Mouse (Mus musculus) E14TG2a.4 (cell line): ENCODE measurements around the gene Pax3.
A peak's percentile ranks its signal among the peaks of the same experiment; 100 is the strongest.

ENCODE experiments used
- H3K27me3 ChIP-seq: 2 replicates; pipeline ENCODE4 v1.6.1; 2014; ENCODE audit warnings: low read length, control low read depth; ENCODE audit not compliant: insufficient read depth
- H3K36me3 ChIP-seq: 2 replicates; pipeline ENCODE4 v1.6.1; 2014; ENCODE audit warnings: low read length, control low read depth; ENCODE audit not compliant: insufficient read depth
- H3K4me1 ChIP-seq: replicated peaks from 2 replicates; pipeline ENCODE4 v1.6.1; 2014; ENCODE audit warnings: low read depth, low read length, control low read depth
- H3K4me3 ChIP-seq: replicated peaks from 2 replicates; pipeline ENCODE4 v1.5.1; 2014; ENCODE audit warnings: mild to moderate bottlenecking, low read length
- H3K9me3 ChIP-seq: 2 replicates; pipeline ENCODE4 v1.6.1; 2014; ENCODE audit warnings: low read length, control low read depth
- CTCF ChIP-seq: conservative IDR thresholded peaks from 2 replicates; pipeline ENCODE4 v1.5.1; 2014; ENCODE audit warnings: low read length
- NANOG ChIP-seq: IDR thresholded peaks from 2 replicates; pipeline ENCODE4 v1.6.1; 2014; ENCODE audit warnings: borderline replicate concordance, low read length, mixed read lengths
- POU5F1 ChIP-seq: IDR thresholded peaks from 2 replicates; pipeline ENCODE4 v1.6.1; 2014; ENCODE audit warnings: low read length, borderline replicate concordance

The Pax3 gene

DNA sequence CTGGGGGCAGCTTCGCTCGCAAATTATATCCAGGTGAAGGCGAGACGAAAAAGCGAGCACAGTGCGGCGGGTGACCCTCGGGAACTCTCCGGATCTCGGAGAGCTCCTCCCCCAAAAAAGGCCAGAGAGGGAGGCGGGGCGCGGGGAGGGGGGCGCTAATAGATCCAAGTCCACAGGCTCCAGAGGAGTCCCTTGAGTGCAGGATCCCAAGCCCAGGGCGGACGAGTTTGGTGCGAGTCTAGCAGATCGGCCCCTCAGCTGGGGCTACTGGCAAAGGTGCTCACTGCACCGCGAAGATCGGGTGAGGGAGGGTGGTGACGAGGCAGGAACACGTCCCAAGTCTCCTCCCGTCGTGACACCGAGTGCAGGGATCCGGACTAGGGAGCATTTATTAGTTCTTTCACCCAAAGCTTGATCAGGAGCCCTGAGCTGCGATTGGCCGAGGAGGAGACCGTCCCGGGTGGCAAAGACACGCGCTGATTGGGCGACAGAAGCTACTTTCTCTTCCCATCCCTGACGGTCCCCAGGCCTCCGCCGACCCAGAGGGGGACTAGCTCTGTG, at the start of gene Pax3:
TSS of gene Pax3 (minus strand) at position 384 of the 561 bp plus-strand sequence.
- Histone ChIP-seq H3K27me3 (peaks cover 100% of the 10 kb centered on the region), H3K36me3 (no peaks in the 10 kb centered on the region), H3K4me3 (peak within 1 kb of the TSS; percentile 71), H3K4me1 (peaks cover 52% of the 10 kb centered on the region), H3K9me3 (peaks cover 5% of the 10 kb centered on the region; the same call in 1 of the 2 replicates)
- no peak for TF ChIP-seq NANOG
- TF ChIP-seq CTCF, result no peak
- TF ChIP-seq POU5F1, result no peak

DNA sequence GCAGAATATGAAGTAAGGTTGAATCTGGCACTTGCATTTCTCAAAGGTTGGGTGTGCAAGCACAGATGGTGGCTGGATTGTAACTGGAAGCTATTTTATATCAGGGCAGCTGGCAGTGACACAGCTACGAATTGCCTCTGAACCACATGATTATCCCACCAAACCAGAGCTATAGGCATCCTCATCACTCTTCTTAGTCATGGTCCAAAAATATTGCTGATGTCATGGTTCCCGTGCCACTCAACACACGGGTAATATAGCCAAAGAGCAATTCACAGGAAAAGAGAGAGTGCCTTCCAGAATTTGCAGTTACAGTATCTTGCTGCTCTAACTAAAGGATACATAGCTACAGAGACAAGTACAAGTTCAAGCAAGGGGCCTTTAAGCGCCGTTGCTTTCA, 37.4 kb upstream of the Pax3 start:
- Histone ChIP-seq H3K9me3 (no peaks in the 10 kb centered on the region), H3K27me3 (no peaks in the 10 kb centered on the region), H3K4me3 (no peak overlapping the region), H3K4me1 (no peaks in the 10 kb centered on the region), H3K36me3 (no peaks in the 10 kb centered on the region)
- TF ChIP-seq POU5F1, result no peak
- no peak for TF ChIP-seq CTCF
- TF ChIP-seq NANOG, result no peak

DNA sequence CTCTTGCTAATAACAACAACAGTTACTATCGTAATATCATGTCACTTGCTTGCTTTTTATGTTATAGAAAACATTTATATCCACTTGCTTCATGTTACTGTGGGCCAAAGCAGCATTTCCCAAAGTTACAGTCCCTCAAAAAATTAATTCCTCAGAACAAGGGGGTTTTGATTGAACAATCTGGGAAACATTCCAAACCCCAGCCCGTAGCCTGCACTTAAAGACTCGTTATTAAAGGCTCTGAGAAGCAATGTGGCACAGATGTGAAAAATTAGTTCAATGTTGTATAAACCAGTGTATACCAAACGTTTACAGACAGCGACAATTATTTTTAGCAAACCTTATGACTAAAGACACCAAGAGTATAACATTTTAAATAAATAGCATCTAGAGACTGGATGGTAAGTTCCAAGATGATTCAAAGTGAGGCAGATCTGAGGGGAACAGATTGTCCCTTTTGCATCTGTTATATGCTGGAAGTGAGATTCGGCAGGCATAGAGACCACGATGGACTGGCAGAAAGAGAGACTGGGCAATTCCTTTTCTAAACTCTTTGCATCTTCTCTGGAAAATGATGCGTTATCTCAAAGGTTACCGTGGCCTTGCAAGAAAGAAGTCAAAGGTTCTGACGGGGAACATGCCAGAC, 35.1 kb upstream of the Pax3 start:
- no peaks in the 10 kb centered on the region for H3K9me3 ChIP-seq
- TF ChIP-seq POU5F1 (no peak), NANOG (no peak), CTCF (no peak)
- H3K4me3 ChIP-seq, result no peak overlapping the region
- H3K36me3 ChIP-seq, result no peaks in the 10 kb centered on the region
- 0 out of 2 replicates have a peak, but pooled peaks cover 3% of the 10 kb centered on the region for H3K4me1 ChIP-seq
- peaks cover 4% of the 10 kb centered on the region; the same call in 1 of the 2 replicates for H3K27me3 ChIP-seq

DNA sequence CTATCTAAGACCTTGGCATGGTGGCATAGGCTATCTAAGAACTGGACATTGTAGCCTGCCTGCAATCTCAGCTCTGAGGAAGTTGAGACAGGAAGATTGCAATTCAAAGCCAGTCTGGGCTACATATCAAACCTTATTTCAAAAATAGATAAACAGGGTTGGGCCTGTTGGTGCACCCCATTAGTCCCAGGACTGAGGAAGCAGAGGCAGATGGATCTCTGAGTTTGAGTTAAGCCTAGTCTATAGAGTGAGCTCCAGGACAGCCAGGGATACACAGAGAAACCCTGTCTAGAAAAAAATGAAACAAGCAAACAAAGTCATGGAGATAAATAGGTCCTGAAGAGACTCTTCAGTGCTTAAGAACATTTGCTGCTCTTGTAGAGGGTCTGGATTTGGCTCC, 32.9 kb upstream of the Pax3 start:
- H3K4me1 ChIP-seq, result 0 out of 2 replicates have a peak, but pooled peaks cover 3% of the 10 kb centered on the region
- no peak overlapping the region for H3K4me3 ChIP-seq
- no peaks in the 10 kb centered on the region for H3K36me3 ChIP-seq
- TF ChIP-seq CTCF (no peak), POU5F1 (no peak), NANOG (no peak)
- no peaks in the 10 kb centered on the region for H3K9me3 ChIP-seq
- peaks cover 13% of the 10 kb centered on the region; the same call in 1 of the 2 replicates for H3K27me3 ChIP-seq

DNA sequence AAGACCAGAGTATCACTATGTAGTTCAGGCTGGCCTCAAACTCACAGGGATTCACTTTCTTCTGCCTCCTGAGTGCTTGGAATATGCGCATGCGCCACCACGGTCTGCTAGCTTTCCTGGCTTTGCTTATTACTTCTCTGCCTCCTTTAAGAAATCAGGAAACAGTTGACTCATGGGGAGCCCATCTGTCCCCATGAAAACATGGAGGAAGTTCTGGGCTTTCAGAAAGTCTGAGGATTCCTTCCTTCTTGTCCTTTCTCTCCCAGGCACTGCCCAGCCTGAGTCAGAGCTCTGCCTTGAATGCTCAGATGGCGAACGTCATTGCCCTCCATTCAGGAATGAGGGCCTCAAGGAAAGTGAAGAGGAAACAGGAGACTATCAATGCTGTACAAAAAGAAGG, 31.8 kb upstream of the Pax3 start:
- H3K4me1 ChIP-seq, result 0 out of 2 replicates have a peak, but pooled peaks cover 3% of the 10 kb centered on the region
- peaks cover 17% of the 10 kb centered on the region for H3K27me3 ChIP-seq
- TF ChIP-seq CTCF (no peak), NANOG (no peak)
- H3K4me3 ChIP-seq, result no peak overlapping the region
- H3K9me3 ChIP-seq, result no peaks in the 10 kb centered on the region
- no peaks in the 10 kb centered on the region for H3K36me3 ChIP-seq

DNA sequence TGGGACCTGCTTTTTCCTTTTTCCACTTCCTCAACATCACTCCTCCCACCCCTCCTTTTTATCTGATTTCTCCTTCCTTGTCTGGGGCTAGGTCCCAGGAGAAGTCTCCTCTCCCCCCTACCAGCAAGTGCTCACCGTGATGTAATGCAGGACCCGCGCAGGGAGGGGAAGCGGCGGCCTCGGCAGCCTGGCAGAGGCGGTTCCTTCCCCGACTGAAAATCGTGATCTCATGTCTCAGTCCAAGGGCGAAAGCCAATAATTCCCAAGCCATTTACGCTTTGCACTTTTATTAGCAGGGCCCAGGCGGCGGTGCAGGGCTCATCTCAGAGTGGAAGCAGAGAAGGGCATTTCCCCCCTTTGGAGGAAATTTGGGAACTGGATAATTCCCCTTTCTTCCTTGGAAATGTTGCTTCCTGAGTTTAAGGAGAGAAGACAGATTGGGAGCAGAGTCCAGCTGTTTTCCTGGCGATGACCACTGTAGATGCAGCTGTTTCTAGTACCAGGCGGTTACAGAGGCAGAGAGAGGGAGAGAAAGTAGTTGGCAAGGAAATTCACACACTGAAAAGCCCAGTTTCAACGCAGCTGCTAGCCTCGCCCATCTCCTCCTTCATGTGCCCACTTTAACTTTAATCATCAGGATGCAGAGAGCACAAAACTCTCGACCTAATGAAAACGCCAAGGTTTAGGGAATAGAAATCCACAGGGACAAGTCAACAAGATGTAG, 21.3 kb upstream of the Pax3 start:
- H3K9me3 ChIP-seq, result no peaks in the 10 kb centered on the region
- H3K4me1 ChIP-seq, result peaks cover 18% of the 10 kb centered on the region
- peaks cover 80% of the 10 kb centered on the region for H3K27me3 ChIP-seq
- no peak for TF ChIP-seq CTCF
- no peak for TF ChIP-seq POU5F1
- TF ChIP-seq NANOG, result no peak
- H3K4me3 ChIP-seq, result peak overlapping the region; percentile 23; the same call in 1 of the 2 replicates
- H3K36me3 ChIP-seq, result no peaks in the 10 kb centered on the region

DNA sequence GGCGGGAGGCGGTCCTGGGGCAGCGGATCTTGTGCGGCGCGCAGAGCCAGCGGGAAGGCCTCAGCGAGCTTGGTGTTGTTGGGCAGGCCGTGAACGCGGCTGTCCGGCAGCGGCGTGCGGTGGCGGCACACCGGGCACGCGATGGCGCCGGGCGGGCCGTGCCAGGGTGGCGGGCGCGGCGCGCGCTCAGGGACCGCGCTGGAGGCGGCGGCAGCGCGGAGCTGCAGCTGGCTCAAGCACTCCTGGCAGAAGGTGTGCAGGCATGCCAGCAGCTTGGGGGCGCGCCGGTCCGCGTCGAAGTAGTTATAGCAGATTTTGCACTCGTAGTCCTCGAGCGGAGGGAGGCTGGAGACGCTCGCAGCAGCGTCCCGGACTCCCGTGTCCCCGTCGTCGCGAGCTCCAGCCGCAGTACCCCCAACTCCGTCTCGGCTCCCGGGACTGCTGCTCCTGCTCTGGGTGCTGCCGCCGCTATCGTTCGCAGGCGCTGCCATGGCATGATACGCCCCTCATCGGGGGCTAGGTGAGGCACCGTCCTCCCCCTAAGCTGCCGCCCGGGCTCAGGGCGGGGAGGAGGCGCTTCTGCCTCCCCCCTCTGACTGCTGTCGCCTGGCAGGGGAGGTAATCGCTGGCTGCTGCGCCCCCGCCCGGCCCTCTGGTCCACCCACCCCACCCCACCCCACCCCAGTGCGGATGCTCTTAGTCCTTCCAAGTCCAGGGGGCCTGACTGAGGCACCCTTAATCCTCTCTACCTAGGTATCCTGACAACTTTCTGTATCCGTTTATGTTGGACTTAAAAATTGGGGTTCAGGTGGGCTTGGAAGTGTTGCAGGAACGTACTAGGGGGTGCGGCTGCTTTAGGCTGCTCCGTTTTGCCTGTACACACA, 20.5 kb upstream of the Pax3 start:
- peaks cover 18% of the 10 kb centered on the region for H3K4me1 ChIP-seq
- no peaks in the 10 kb centered on the region for H3K9me3 ChIP-seq
- peak overlapping the region; percentile 71 for H3K4me3 ChIP-seq
- TF ChIP-seq CTCF (no peak), POU5F1 (no peak), NANOG (no peak)
- H3K36me3 ChIP-seq, result no peaks in the 10 kb centered on the region
- peaks cover 86% of the 10 kb centered on the region for H3K27me3 ChIP-seq

DNA sequence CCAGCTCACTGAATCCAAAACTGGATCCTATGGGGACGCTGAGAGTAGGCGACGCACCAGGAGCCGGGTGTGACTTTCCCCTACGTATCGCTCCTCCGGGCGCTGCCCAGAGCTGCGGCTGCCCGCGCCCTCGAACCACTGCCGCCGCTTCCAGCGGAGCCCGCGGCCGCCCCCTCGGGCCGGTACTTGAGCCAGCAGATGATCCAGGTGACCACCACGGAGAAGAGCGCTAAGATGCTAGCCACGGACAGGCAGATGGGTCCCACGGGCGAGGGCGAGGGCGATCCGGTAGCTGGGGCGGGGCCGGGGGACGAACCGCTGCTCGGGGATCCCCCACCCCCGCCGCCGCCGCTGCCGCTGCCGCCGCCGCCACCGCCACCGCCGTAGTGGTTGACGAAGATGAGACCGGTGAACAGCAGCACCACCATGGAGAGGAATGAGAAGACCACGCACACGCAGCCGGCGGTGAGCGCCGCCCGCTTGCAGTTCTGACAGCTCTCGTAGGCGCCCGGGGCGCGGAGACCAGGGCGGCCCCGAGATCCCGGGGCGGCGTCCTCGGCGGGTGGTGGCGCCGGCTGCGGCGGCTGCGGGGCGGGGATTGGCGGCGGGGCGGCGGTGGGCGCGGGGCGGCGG, 19.7 kb upstream of the Pax3 start:
- TF ChIP-seq NANOG, result no peak
- TF ChIP-seq POU5F1, result no peak
- no peak for TF ChIP-seq CTCF
- Histone ChIP-seq H3K36me3 (no peaks in the 10 kb centered on the region), H3K4me1 (peaks cover 18% of the 10 kb centered on the region), H3K4me3 (peak overlapping the region; percentile 71), H3K9me3 (no peaks in the 10 kb centered on the region), H3K27me3 (peaks cover 94% of the 10 kb centered on the region)
